Mouse (Mus musculus) forebrain, embryonic 13.5 days (tissue): ENCODE measurements around the gene Ubtd2. TPM values are rescaled to one million over a fixed set of nuclear protein-coding genes. Genes with fewer than 3 reads are reported as not detected.

Experiments
- ATAC-seq: fragments of 200-750 bp; cut with Nextera tagmentation; 2 replicates; pipeline ENCODE4 v1.8.0; 2017
- H3K27ac ChIP-seq: fragments of 300-500 bp; sonication (generic); 2 replicates; pipeline ENCODE4 v1.5.1; 2015; ENCODE audit warnings: inconsistent platforms, mild to moderate bottlenecking, moderate library complexity
- H3K27me3 ChIP-seq: fragments of 300-500 bp; sonication (generic); 2 replicates; pipeline ENCODE4 v1.6.1; 2015; ENCODE audit warnings: mild to moderate bottlenecking, inconsistent platforms
- H3K36me3 ChIP-seq: fragments of 300-500 bp; sonication (generic); 2 replicates; pipeline ENCODE4 v1.6.1; 2015; ENCODE audit warnings: mild to moderate bottlenecking, inconsistent platforms; ENCODE audit not compliant: poor library complexity, severe bottlenecking
- H3K4me1 ChIP-seq: fragments of 300-500 bp; sonication (generic); 2 replicates; pipeline ENCODE4 v1.6.1; 2015; ENCODE audit warnings: inconsistent platforms
- H3K4me2 ChIP-seq: fragments of 300-500 bp; sonication (generic); 2 replicates; pipeline ENCODE4 v1.6.1; 2015; ENCODE audit warnings: inconsistent platforms, mild to moderate bottlenecking, moderate library complexity
- H3K4me3 ChIP-seq: fragments of 300-500 bp; sonication (generic); 2 replicates; pipeline ENCODE4 v1.5.1; 2015; ENCODE audit warnings: mild to moderate bottlenecking, inconsistent platforms
- H3K9ac ChIP-seq: fragments of 300-500 bp; sonication (generic); 2 replicates; pipeline ENCODE4 v1.6.1; 2015; ENCODE audit warnings: mild to moderate bottlenecking, inconsistent platforms
- H3K9me3 ChIP-seq: fragments of 300-500 bp; sonication (generic); replicated peaks from 2 replicates; pipeline ENCODE4 v1.6.1; 2016; ENCODE audit warnings: inconsistent platforms
- WGBS: fragments of 180-500 bp; shearing (Covaris S2); methylation state at CpG from one replicate; pipeline ENCODE4 v1.1.7; 2015; 5-methylcytosine and 5-hydroxymethylcytosine counted together
- polyA plus RNA-seq: library from polyadenylated mRNA; unstranded; fragments of >200 nt; fragmentation: Nextera tagmentation; extraction: Ambion mirVana; gene quantifications from 2 replicates; pipeline ENCODE4 v1.2.1, GENCODE M21; 2015

Gene Ubtd2
- polyA plus RNA-seq, 1 experiment from 2014 or later = 59.4 TPM

GRCm38 (mm10) chr11:32524122-32524920 lies 69.2 kb downstream of the Ubtd2 start:
- Histone ChIP-seq H3K27me3 (no peaks in the 10 kb centered on the region), H3K36me3 (peaks cover 24% of the 10 kb centered on the region), H3K4me1 (no peaks in the 10 kb centered on the region), H3K9me3 (no peaks in the 10 kb centered on the region), H3K9ac (no peak overlapping the region), H3K27ac (no peak overlapping the region), H3K4me3 (no peak overlapping the region), H3K4me2 (no peak overlapping the region)
- WGBS = 85% methylated on average over 11 of the region's 11 CpGs
- no peak for ATAC-seq

- no peak for ATAC-seq
- no peak overlapping the region for H3K4me3 ChIP-seq
- no peak overlapping the region for H3K27ac ChIP-seq
- peaks cover 18% of the 10 kb centered on the region for H3K36me3 ChIP-seq
- H3K4me2 ChIP-seq = no peak overlapping the region
- peaks cover under 1% of the 10 kb centered on the region; the same call in 1 of the 2 replicates for H3K4me1 ChIP-seq
- H3K9me3 ChIP-seq = no peaks in the 10 kb centered on the region
- peaks cover 15% of the 10 kb centered on the region for H3K27me3 ChIP-seq
- 91% methylated on average over 4 of the region's 4 CpGs for WGBS
- no peak overlapping the region for H3K9ac ChIP-seq
Measured at GRCm38 (mm10) chr11:32527006-32527405, 71.8 kb downstream of the Ubtd2 start.

DNA sequence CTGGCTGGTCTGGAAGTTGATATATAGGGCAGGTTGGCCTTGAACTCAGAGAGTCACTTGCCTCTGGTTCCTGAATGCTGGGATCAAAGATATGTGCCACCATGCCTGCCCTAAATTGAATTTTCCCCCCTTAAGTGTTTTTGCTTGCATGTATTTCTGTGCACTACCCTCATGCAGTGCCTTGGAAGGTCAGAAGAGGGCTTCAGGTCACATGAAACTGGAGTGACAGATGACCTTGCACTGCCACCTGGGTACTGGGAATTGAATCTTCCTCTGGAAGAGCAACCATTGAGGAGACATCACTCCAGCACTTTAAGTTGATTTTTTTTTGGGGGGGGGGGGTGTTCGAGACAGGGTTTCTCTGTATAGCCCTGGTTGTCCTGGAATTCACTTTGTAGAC lies 75.0 kb downstream of the Ubtd2 start:
- Histone ChIP-seq H3K4me3 (no peak overlapping the region), H3K9ac (no peak overlapping the region), H3K4me2 (no peak overlapping the region), H3K27ac (no peak overlapping the region), H3K36me3 (peaks cover 11% of the 10 kb centered on the region; the same call in 1 of the 2 replicates), H3K27me3 (peaks cover 36% of the 10 kb centered on the region), H3K4me1 (peaks cover 17% of the 10 kb centered on the region), H3K9me3 (no peaks in the 10 kb centered on the region)
- ATAC-seq = no peak
- 57% methylated on average over 1 of the region's 1 CpGs for WGBS

DNA sequence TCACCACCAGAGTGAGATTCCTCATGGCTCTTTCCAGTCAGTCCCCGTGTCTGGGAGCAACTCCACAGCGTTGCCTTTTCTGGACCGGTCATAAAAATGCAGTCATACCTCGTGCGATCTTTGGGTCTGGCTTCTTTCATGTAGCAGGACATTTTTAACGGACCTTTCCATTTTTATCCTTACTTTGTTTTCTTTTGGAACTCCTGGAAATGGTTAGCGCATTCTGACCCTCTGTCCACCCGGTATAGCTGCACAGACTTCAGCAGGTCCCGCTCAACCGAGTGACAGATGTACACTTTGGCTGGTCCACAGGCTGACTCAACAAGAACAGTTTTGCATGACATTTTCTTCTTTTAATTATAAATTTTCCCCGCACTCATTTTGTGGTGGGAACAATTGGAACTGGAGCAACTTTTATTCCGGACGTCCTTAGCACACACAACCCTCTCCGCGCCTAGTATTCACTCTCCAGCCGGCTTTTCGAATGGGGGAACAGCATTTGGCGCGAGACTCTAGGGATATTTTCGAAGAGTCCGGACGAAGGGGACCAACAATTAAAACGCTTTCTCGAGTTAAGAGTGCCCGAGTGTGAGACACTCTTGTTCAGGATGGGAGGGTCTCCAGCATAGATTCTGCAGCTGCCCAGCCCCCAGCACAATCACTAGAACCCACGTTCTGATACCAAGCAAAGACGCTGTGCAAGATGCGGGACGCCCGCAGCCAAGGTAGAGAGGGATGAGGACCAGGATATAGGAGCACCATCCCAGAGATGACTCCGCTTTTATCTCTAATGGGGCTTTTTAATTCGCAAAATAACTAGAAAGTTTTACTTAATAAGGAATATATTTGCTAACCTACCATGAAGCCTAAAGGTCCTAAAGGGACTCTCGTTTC lies 76.9 kb downstream of the Ubtd2 start, which contains the start of gene Efcab9:
TSS of gene Efcab9 (minus strand) at position 211 of the 894 bp plus-strand sequence.
- ATAC-seq = 0 out of 2 replicates have a peak, but pooled peaks have one; percentile 4
- WGBS = 7% methylated on average over 33 of the region's 33 CpGs
- H3K9ac ChIP-seq = peak within 1 kb of the TSS; percentile 73
- H3K4me1 ChIP-seq = peaks cover 19% of the 10 kb centered on the region
- no peaks in the 10 kb centered on the region for H3K9me3 ChIP-seq
- H3K4me3 ChIP-seq = peak within 1 kb of the TSS; percentile 68
- peak within 1 kb of the TSS; percentile 94 for H3K4me2 ChIP-seq
- no peak within 1 kb of the TSS for H3K27ac ChIP-seq
- H3K27me3 ChIP-seq = peaks cover 36% of the 10 kb centered on the region
- H3K36me3 ChIP-seq = 0 out of 2 replicates have a peak, but pooled peaks cover 5% of the 10 kb centered on the region

GRCm38 (mm10) chr11:32532765-32533481 lies 77.8 kb downstream of the Ubtd2 start, which contains the start of gene Stk10:
Gene Stk10 (plus strand): TSS chr11:32533305.
- 0 out of 2 replicates have a peak, but pooled peaks cover 5% of the 10 kb centered on the region for H3K36me3 ChIP-seq
- WGBS = under 1% methylated on average over 63 of the region's 82 CpGs
- H3K4me3 ChIP-seq = peak within 1 kb of the TSS; percentile 68
- no peaks in the 10 kb centered on the region for H3K9me3 ChIP-seq
- H3K4me1 ChIP-seq = peaks cover 26% of the 10 kb centered on the region
- peak; percentile 96 for ATAC-seq
- peak within 1 kb of the TSS; percentile 73 for H3K9ac ChIP-seq
- H3K4me2 ChIP-seq = peak within 1 kb of the TSS; percentile 94
- H3K27ac ChIP-seq = no peak within 1 kb of the TSS
- peaks cover 36% of the 10 kb centered on the region for H3K27me3 ChIP-seq

DNA sequence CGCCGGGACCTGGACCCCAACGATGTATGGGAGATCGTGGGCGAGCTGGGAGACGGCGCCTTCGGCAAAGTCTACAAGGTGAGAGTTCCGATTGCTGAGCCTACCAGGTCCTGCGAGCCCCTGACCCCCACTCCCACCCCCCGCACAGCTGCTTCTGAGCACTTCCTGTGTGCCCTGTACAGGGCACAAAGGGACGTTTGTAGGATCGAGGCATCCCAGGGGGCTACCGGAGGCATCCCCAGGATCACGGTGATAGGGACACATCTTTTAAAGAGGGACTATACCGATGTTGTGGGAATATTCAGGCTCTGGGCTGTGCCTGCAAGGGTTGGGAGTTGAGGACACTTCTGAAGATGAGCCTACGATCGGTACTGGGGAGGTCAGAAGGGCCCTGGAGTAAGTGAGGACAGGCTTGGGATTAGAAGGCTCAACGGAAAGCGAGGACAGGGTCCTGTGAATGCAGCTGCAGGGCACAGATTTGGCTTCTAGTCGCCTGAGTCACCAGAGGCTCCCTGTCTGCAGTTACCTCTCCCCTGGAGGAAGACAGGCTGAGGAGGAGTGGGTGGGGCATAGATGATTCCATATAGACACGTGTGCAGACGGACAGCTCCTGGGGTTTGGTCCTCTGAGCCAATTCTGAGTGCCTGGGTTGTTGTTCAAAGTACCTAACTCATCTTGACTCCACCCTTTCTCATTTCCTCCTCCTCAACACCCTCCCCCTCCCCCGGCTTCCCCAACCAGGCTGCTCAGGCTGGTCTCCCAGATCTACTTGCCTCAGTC lies 78.5 kb downstream of the Ubtd2 start:
- no peaks in the 10 kb centered on the region for H3K9me3 ChIP-seq
- H3K27ac ChIP-seq = no peak overlapping the region
- peak overlapping the region; percentile 73 for H3K9ac ChIP-seq
- no peaks in the 10 kb centered on the region for H3K36me3 ChIP-seq
- peak overlapping the region; percentile 68 for H3K4me3 ChIP-seq
- peak overlapping the region; percentile 94 for H3K4me2 ChIP-seq
- WGBS = under 1% methylated on average over 24 of the region's 24 CpGs
- peaks cover 26% of the 10 kb centered on the region for H3K4me1 ChIP-seq
- peaks cover 36% of the 10 kb centered on the region for H3K27me3 ChIP-seq
- peak; percentile 54 for ATAC-seq

- no peak overlapping the region for H3K9ac ChIP-seq
- 0 out of 2 replicates have a peak overlapping the region, but pooled peaks have one; percentile 4 for H3K4me3 ChIP-seq
- H3K27ac ChIP-seq = no peak overlapping the region
- peaks cover 26% of the 10 kb centered on the region for H3K4me1 ChIP-seq
- H3K36me3 ChIP-seq = no peaks in the 10 kb centered on the region
- H3K27me3 ChIP-seq = peaks cover 38% of the 10 kb centered on the region
- no peak for ATAC-seq
- no peaks in the 10 kb centered on the region for H3K9me3 ChIP-seq
- WGBS = 72% methylated on average over 7 of the region's 7 CpGs
- H3K4me2 ChIP-seq = peak overlapping the region; percentile 94
Measured at GRCm38 (mm10) chr11:32534453-32535075, 79.4 kb downstream of the Ubtd2 start.

DNA sequence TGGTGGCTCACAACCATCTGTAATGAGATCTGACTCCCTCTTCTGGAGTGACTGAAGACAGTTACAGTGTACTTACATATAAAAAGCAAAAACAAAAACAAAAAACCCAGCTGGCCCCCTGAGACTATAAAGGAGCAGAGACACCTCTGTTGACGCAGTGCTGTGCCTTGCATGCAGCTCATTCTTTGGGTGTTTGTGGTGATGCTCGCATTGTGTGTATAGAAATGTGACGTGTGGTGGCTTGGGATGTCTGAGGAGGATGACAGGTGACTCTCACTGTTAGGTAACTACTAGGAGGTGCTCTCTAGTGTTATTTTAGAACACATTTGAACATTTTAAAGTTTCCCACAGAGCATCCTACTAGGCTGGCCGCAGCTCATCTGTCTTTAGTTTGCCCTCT lies 80.5 kb downstream of the Ubtd2 start:
- Histone ChIP-seq H3K27me3 (peaks cover 36% of the 10 kb centered on the region), H3K4me3 (no peak overlapping the region), H3K36me3 (no peaks in the 10 kb centered on the region), H3K9me3 (no peaks in the 10 kb centered on the region), H3K4me1 (peaks cover 26% of the 10 kb centered on the region), H3K4me2 (no peak overlapping the region), H3K27ac (no peak overlapping the region), H3K9ac (no peak overlapping the region)
- WGBS = 94% methylated on average over 4 of the region's 4 CpGs
- ATAC-seq = no peak

DNA sequence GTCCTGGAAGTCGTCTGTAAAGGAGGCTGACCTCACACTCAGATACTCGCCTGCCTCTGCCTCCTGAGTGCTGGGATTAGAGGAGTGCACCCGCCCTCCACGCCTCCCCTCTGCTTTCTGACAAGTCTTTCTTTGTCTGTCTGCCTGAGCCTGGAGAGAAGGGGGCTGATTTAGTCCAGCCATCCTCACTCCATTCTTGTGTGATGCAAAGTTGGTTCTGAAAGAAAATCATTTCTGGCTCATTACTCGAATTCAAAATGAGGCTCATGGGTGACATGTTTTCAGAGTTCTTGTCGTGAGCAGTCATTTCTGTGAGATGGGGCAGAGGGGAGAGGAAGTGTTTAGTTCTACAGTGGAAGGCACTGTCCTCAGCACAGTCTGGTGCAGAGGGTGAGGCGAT lies 81.8 kb downstream of the Ubtd2 start:
- Histone ChIP-seq H3K27me3 (peaks cover 23% of the 10 kb centered on the region), H3K9ac (no peak overlapping the region), H3K4me2 (no peak overlapping the region), H3K9me3 (no peaks in the 10 kb centered on the region), H3K4me3 (no peak overlapping the region), H3K36me3 (no peaks in the 10 kb centered on the region), H3K4me1 (peaks cover 26% of the 10 kb centered on the region), H3K27ac (no peak overlapping the region)
- WGBS = 4% methylated on average over 7 of the region's 7 CpGs
- no peak; the same call in 1 of the 2 replicates for ATAC-seq

GRCm38 (mm10) chr11:32538435-32538834 lies 83.3 kb downstream of the Ubtd2 start:
- WGBS = 79% methylated on average over 6 of the region's 6 CpGs
- Histone ChIP-seq H3K27ac (no peak overlapping the region), H3K27me3 (peaks cover 15% of the 10 kb centered on the region), H3K9me3 (no peaks in the 10 kb centered on the region), H3K4me3 (no peak overlapping the region), H3K4me1 (peaks cover 23% of the 10 kb centered on the region), H3K9ac (no peak overlapping the region), H3K36me3 (no peaks in the 10 kb centered on the region), H3K4me2 (no peak overlapping the region)
- no peak for ATAC-seq
